Mouse (Mus musculus): Measurements from ENCODE around the gene Pkd1.

DNA sequence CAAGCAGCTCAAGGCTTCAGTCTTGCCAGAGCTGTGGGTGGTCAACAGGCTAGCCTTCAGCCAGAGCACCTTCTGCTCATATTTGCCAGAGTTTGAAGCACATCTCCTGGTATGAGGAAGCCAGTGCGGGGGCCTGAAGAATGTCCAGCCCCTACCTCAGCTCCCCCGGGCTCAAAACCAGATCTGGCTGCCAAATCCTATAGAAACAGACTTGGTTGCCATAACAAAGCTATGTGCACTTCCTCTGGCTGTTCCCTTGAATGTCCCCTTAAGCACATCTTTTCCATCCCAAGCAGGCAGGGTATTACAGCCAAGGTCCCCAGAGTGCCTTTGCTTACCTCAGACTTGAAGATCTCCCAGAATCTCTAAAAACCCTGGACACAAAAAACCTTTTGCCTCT, 24.9 kb upstream of the Pkd1 start:
- TF ChIP-seq CTCF (IDR thresholded peaks at IDR 0.05; ENCODE audit: extremely low read depth, insufficient read depth, low read length) (no peak), POLR2A (IDR thresholded peaks at IDR 0.05; ENCODE audit: extremely low read depth, insufficient read depth, low read length) (no peak)

All from cortical plate, adult 2 months (tissue).